10 mouse cellular contexts compared by ENCODE assay signal in the genomic region with DNA sequence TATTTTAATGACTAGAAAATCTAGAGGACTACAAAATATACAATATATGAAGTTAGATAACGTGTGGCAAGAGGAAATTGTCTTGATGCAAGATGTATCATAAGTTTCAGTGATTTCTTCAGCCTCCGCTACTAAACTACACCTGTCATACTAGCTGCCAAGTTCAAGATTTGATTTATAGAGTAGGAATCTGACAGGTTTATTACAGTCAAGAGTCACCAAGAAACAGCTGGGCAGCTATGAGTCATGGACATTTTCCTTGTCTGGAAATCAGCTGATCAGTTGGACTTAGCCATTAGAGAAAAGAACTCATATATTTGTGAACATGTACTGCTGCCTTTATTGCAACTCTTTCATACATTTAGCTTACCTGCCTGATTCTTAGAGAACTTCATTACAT. TPM values are rescaled to one million over a fixed set of nuclear protein-coding genes. Genes with fewer than 3 reads are reported as not detected.
"Had no signal": no experiment of that assay in that cellular context is flagged by ENCODE, and none has a peak within 500 bp of the region (broad histone marks: within the 10 kb centered on the region; RNA-seq: fewer than 3 reads in every experiment).

No protein-coding gene starts in this region.

- DNase-seq: kidney, postnatal 10 days; kidney, postnatal 4 days; lung, adult 18-20 months; right cerebral cortex, postnatal 14 days; thymus, postnatal 36 days had no signal

- H3K4me1 ChIP-seq: midbrain, embryonic 12.5 days had no signal

- H3K4me2 ChIP-seq: midbrain, embryonic 12.5 days had no signal

- H3K27me3 ChIP-seq: midbrain, embryonic 12.5 days had no signal

- H3K4me3 ChIP-seq: layer of hippocampus, adult 2 months; midbrain, embryonic 12.5 days had no signal

- H3K36me3 ChIP-seq: midbrain, embryonic 12.5 days had no signal

- H3K9me3 ChIP-seq: midbrain, embryonic 12.5 days had no signal

- H3K9ac ChIP-seq: liver, embryonic 14.5 days; midbrain, embryonic 12.5 days had no signal

- H3K27ac ChIP-seq: layer of hippocampus, adult 2 months; liver, embryonic 14.5 days; midbrain, embryonic 12.5 days had no signal

- ATAC-seq: midbrain, embryonic 16.5 days had no signal

RNA-seq across cellular contexts. Expression of a gene that starts 20.9 kb away (rescaled TPM):
- polyA plus RNA-seq: small intestine, adult 2 months had no signal
